Mouse (Mus musculus) mature B cell (primary cell): Measurements from ENCODE around the gene Il1rl2.
"Not testable (repeated sequence)": the region's sequence is repeated elsewhere in the genome, so short reads cannot be mapped to it uniquely, and the experiment has no call there.

Experiments
- in situ Hi-C: fragments of 300-500 bp; cut with MboI; formaldehyde crosslinking; loops from 2 replicates; pipeline ENCODE4 v1.14.3; 2019

Gene Il1rl2

DNA sequence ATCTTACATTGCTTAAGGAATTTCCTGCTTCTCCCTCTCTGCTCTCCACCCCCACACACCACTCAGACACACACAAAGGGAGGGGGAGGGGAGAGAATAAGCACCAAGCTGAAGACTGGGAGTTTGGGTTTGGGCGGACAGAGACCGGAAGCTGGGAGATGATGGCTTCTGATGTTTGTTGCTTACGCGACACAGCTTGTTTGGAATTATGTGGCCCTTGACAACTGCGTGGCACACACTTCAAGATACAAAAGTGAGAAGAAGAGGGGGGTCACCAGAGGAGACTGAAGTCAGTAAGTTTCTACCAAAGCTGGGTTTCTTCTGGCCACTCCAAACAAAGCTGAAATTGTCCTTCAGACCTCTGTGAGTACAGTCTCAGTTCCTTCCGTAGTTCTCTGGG lies at the start of gene Il1rl2:
Il1rl2 (plus strand) TSS at position 154 of the 400 bp plus-strand sequence.
- in situ Hi-C loops, result no loop called here

DNA sequence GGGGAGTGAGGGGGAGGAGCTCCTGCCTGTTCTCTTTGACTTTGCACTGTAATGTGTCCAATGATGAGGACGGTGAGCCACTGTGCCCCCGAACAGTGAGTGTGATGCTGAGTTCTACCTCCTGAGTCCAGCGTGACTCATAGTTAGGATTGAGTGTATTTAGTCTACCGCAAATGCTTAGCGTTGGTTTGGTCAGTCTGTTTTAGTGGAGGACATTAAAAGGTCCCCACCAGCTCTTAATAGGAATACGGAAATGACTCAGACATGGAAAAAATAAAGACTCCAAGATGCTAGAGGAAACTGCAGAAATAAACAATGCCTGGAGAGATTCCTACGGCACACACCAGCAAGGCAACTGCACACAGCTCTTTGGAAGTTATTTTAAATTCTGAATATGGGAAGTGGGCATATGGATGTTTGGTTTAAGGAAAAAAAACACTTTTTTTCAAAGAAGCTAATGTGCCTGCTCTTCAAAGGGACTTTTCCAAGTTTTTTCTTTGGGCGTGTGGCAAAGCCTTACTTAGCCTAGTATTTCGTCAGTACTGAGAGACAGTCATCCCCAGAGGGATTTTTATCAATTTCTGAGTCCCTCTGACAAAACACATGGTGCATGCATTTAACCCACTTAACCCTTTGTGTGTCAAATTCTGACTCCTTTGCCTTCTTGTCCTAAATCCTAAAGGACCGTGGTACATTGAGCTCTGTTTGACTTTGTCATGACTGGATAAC lies 49.0 kb upstream of the Il1rl2 start:
- in situ Hi-C loops, result no loop called here

GRCm38 (mm10) chr1:40277944-40278343 lies 46.5 kb upstream of the Il1rl2 start:
- in situ Hi-C loops, result no loop called here

GRCm38 (mm10) chr1:40278720-40279119 lies 45.7 kb upstream of the Il1rl2 start:
- in situ Hi-C loops, result no loop called here

DNA sequence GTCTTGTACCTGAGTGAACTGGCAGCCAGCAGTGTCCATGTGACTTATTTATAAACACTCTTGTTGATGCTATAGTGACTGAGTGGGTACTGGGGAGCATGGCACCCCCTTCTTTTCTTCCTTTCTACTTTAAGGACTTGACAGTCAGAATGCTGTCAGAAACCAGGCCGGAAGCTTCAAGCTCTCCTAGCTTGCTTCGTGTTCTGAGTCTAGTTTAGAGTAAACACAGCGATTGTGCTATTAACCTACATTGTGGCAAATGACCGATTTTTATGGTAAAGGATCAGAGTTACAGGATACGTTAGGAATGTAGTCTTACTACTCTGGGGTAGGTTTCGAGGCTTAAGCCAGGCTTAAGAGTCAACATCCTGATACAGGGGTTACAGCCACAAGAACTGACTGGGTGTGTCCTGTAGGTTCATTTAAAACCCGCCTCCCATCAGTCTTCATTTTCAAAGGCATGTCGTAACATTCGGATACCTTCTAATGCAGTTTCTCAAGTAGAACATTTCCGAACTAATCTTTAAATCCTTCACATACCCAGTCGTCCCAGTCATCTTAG lies 45.1 kb upstream of the Il1rl2 start:
- in situ Hi-C loops, result no loop called here

DNA sequence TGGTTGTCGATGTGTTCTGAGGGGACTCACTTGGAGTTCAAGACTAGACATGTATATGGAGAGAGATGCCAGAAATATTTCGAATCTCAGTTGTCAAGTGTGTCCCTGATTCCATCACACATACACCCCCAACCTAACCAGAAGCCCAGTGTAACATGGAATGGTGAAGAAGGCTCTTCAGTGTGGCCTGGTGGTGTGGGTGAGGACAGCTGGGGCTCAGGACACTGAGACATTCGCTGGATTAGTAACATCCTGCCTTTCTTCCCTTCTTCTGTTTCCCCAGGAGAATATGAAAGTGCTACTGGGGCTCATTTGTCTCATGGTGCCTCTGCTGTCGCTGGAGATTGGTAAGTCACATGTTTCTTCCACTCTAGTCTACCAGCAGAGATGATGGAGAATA lies 42.5 kb upstream of the Il1rl2 start:
- in situ Hi-C loops, result no loop called here

DNA sequence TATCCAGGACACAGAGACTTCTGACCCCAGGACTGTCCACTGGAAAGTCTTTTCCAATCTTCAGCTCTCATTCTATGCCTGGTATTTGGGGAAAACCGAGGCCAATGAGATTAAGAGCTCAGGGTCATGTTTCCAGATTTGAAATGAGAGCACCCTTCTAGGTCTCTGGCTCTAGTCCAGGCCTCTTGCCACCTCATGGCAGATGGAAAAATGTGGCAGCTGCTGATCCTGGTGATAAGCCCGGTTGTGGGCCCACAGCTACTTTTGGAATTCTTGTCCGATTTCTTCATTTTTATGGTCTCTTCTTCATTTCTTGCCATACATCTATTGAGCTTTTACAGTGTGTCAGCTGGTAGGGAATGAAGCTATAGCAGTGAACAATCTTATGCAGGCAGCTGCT lies 42.0 kb upstream of the Il1rl2 start:
- in situ Hi-C loops, result no loop called here

- in situ Hi-C loops, result no loop called here
These were observed 40.4 kb upstream of the Il1rl2 start for GRCm38 (mm10) chr1:40283995-40284394.

GRCm38 (mm10) chr1:40290489-40291255 lies 33.7 kb upstream of the Il1rl2 start:
- in situ Hi-C loops, result no loop called here

GRCm38 (mm10) chr1:40292231-40292630 lies 32.2 kb upstream of the Il1rl2 start:
- in situ Hi-C loops, result no loop called here

GRCm38 (mm10) chr1:40293891-40294290 lies 30.5 kb upstream of the Il1rl2 start:
- in situ Hi-C loops, result no loop called here

DNA sequence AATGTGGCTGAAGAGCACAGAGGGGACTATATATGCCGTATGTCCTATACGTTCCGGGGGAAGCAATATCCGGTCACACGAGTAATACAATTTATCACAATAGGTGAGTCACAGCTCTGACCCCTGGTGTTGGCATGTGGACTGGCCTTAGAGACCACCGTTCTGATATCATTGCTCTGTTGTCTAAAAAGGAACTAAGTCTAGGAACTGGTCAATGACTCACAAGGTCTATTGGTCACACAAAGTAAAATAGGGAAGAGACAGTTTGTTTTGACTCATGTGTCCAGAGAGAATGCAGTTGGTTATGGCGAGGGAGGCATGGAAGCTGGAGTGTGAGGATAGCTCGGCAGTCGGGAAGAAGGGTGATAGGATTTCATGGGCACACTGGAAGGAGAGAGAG lies 29.6 kb upstream of the Il1rl2 start:
- in situ Hi-C loops, result no loop called here

- in situ Hi-C loops, result no loop called here
These were observed 26.4 kb upstream of the Il1rl2 start for GRCm38 (mm10) chr1:40298053-40298452.

DNA sequence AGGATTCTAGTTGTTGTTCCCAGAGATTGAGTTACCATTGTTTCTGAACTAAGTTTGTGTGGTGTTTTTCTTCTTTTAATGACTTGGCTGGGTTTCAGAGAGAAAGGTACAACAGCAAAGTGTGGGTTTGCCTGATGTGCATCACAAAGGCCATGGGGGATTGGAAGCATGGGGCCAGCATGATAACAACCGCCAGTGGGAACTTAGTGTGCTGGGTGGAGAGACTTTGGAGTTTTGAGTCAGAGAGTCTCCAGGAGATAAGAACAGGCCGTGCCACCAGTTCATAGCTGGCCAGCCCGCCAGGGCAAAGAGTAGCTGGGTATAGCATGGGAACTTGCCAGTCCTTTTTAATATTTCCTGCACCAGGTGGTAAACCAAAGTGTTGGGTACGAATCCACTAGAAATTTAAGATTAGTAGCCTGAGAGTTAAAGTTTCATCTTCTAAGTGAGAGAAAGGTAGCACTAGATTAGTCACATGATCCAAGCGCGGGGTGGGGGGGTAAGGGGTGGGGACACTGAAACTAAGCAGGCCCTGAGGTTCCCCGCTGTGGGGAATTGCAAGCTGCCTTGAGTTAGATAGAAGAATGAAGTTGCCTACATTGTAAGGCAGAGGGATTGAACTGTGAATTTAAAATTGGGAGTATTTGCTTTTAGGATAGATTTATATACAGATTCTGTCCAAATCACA lies 21.1 kb upstream of the Il1rl2 start:
- in situ Hi-C loops, result no loop called here

DNA sequence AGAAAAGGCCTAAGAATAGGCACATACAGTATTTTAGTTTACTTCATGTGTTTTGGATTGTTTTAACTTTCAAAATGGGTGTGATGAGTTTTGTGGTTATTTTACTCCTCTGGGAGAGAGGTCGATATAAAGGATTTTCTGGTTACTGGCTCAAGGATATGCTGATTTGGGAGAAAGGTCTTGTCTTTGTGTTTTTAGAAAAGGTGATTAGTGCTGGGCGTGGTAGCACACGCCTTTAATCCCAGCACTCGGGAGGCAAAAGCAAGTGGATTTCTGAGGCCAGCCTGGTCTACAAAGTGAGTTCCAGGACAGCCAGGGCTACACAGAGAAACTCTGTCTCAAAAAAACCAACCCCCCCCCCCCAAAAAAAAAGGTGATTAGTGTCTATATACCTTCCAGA lies 20.1 kb upstream of the Il1rl2 start:
- in situ Hi-C loops, result not testable (repeated sequence)

GRCm38 (mm10) chr1:40306111-40306510 lies 18.3 kb upstream of the Il1rl2 start:
- in situ Hi-C loops, result no loop called here

- in situ Hi-C loops, result no loop called here
These were observed 13.3 kb upstream of the Il1rl2 start for GRCm38 (mm10) chr1:40311123-40311522.

DNA sequence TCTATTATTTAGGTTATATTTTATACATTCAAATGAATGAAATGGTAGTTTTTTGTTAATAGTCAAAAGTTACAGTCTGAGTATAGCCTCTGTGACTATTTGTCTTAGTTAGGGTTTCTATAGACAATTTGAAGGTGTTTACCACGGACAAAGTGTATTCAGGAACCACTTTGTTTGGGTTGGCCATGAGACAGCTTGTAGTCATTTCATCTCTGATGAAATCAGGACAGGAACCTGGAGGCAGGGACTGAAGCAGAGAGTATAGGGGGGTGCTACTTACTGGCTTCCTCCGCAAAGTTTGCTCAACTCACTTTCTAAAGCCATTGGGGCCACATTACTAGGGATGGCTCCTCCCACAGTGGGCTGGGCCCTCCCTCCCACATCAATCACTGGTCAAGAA lies 12.8 kb upstream of the Il1rl2 start:
- in situ Hi-C loops, result no loop called here

DNA sequence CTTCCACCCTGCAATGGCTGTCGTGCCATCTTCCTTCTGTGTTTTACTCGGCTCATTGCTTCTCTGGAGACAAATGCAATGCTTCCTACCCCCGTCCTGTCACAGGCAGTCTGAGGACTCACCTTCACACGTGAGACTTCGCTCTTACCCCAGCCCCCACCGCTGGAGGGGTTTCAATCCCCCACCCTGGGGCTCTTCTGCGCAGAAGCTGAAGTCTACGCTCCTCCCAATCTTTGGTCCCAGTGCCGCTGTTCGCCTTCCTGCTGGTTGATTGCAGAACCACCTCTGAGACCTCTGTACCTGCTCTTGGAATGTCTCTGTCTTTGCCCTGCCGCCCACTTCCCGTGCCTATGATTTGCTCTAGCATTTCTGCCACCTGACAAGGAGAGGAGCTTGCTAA lies 10.4 kb upstream of the Il1rl2 start:
- in situ Hi-C loops, result no loop called here

- in situ Hi-C loops, result no loop called here
These were observed 6.8 kb upstream of the Il1rl2 start for GRCm38 (mm10) chr1:40317657-40318056.

DNA sequence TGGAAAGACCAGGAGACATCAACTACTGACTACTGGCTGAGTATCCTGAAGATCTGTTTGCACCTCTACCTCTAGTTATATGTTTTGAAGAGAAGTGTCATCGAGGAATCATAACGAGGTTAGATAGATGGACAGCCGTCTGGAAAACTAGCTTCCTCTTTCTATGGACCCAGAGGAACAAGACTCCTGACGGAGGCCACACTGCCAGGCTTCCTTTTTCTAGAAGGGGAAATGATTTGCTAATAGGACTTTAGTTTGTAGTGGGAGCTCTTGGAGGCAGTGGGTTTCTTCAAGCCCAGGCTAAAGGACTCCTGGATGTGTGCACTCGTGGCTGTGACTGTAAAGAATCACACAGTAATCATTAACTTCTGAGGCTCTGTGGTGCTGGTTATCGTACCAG lies 2.6 kb upstream of the Il1rl2 start:
- in situ Hi-C loops, result no loop called here

- in situ Hi-C loops, result no loop called here
These were observed 1.9 kb upstream of the Il1rl2 start for GRCm38 (mm10) chr1:40322543-40322942.
